Mouse (Mus musculus): ENCODE measurements around the gene Cbfa2t3. TPM values are rescaled to one million over a fixed set of nuclear protein-coding genes. Genes with fewer than 3 reads are reported as not detected.

Gene Cbfa2t3
- polyA plus RNA-seq, 1 experiment from 2014 or later = 21.2 TPM

- WGBS = 95% methylated on average over 5 of the region's 5 CpGs
- no peaks in the 10 kb centered on the region for H3K27me3 ChIP-seq
- H3K27ac ChIP-seq (replicated peaks) = no peak overlapping the region
- no peak overlapping the region for H3K9ac ChIP-seq
- H3K36me3 ChIP-seq = no peaks in the 10 kb centered on the region
- ATAC-seq (ENCODE audit: low FRiP score, low read depth) = no peak
- H3K4me1 ChIP-seq (replicated peaks) = peaks cover 17% of the 10 kb centered on the region; the same call in 1 of the 2 replicates
- no peak overlapping the region for H3K4me3 ChIP-seq
- no peaks in the 10 kb centered on the region for H3K9me3 ChIP-seq
- no peak overlapping the region for H3K4me2 ChIP-seq
Measured at GRCm38 (mm10) chr8:122713157-122713518, 14.2 kb upstream of the Cbfa2t3 start.

GRCm38 (mm10) chr8:122712411-122713156, 13.7 kb upstream of the Cbfa2t3 start:
- 67% methylated on average over 12 of the region's 12 CpGs for WGBS

GRCm38 (mm10) chr8:122711891-122712365, 13.0 kb upstream of the Cbfa2t3 start:
- Histone ChIP-seq H3K9me3 (no peaks in the 10 kb centered on the region), H3K27me3 (no peaks in the 10 kb centered on the region), H3K4me1 (replicated peaks) (peaks cover 15% of the 10 kb centered on the region; the same call in 1 of the 2 replicates), H3K27ac (replicated peaks) (0 out of 2 replicates have a peak overlapping the region, but pooled peaks have one; percentile 1), H3K9ac (no peak overlapping the region), H3K36me3 (no peaks in the 10 kb centered on the region), H3K4me3 (no peak overlapping the region), H3K4me2 (no peak overlapping the region)
- 79% methylated on average over 11 of the region's 11 CpGs for WGBS
- ATAC-seq (ENCODE audit: low FRiP score, low read depth) = no peak

More at GRCm38 (mm10) chr8:122712411-122713156, 13.7 kb upstream of the Cbfa2t3 start:
- Histone ChIP-seq H3K27me3 (no peaks in the 10 kb centered on the region), H3K4me3 (no peak overlapping the region), H3K9ac (no peak overlapping the region), H3K4me2 (no peak overlapping the region), H3K27ac (replicated peaks) (no peak overlapping the region), H3K36me3 (no peaks in the 10 kb centered on the region), H3K4me1 (replicated peaks) (peaks cover 17% of the 10 kb centered on the region; the same call in 1 of the 2 replicates), H3K9me3 (no peaks in the 10 kb centered on the region)
- no peak for ATAC-seq (ENCODE audit: low FRiP score, low read depth)

- WGBS = 82% methylated on average over 3 of the region's 3 CpGs
- no peak for ATAC-seq (ENCODE audit: low FRiP score, low read depth)
- Histone ChIP-seq H3K4me1 (replicated peaks) (peaks cover 11% of the 10 kb centered on the region; the same call in 1 of the 2 replicates), H3K9ac (no peak overlapping the region), H3K4me2 (no peak overlapping the region), H3K27ac (replicated peaks) (0 out of 2 replicates have a peak overlapping the region, but pooled peaks have one; percentile 1), H3K36me3 (no peaks in the 10 kb centered on the region), H3K9me3 (no peaks in the 10 kb centered on the region), H3K4me3 (no peak overlapping the region), H3K27me3 (no peaks in the 10 kb centered on the region)
Measured at GRCm38 (mm10) chr8:122711480-122711879, 12.6 kb upstream of the Cbfa2t3 start.

- Histone ChIP-seq H3K27ac (replicated peaks) (no peak overlapping the region), H3K4me1 (replicated peaks) (peaks cover 16% of the 10 kb centered on the region), H3K36me3 (no peaks in the 10 kb centered on the region), H3K4me3 (no peak overlapping the region), H3K9me3 (no peaks in the 10 kb centered on the region), H3K4me2 (no peak overlapping the region), H3K9ac (no peak overlapping the region), H3K27me3 (no peaks in the 10 kb centered on the region)
- peak; percentile 65; the same call in 1 of the 2 replicates for ATAC-seq (ENCODE audit: low FRiP score, low read depth)
- 24% methylated on average over 26 of the region's 26 CpGs for WGBS
Measured at GRCm38 (mm10) chr8:122709340-122710111, 10.6 kb upstream of the Cbfa2t3 start.

GRCm38 (mm10) chr8:122707184-122707583, 8.3 kb upstream of the Cbfa2t3 start:
- H3K9ac ChIP-seq = no peak overlapping the region
- no peaks in the 10 kb centered on the region for H3K9me3 ChIP-seq
- no peak overlapping the region for H3K4me3 ChIP-seq
- no peak for ATAC-seq (ENCODE audit: low FRiP score, low read depth)
- H3K36me3 ChIP-seq = no peaks in the 10 kb centered on the region
- peaks cover 16% of the 10 kb centered on the region for H3K4me1 ChIP-seq (replicated peaks)
- H3K27me3 ChIP-seq = no peaks in the 10 kb centered on the region
- no peak overlapping the region for H3K27ac ChIP-seq (replicated peaks)
- H3K4me2 ChIP-seq = no peak overlapping the region
- WGBS = 66% methylated on average over 4 of the region's 4 CpGs

GRCm38 (mm10) chr8:122705901-122706561, 7.1 kb upstream of the Cbfa2t3 start:
- 17% methylated on average over 12 of the region's 12 CpGs for WGBS
- no peaks in the 10 kb centered on the region for H3K9me3 ChIP-seq
- H3K4me2 ChIP-seq = no peak overlapping the region
- H3K4me1 ChIP-seq (replicated peaks) = peaks cover 16% of the 10 kb centered on the region
- no peaks in the 10 kb centered on the region for H3K36me3 ChIP-seq
- H3K9ac ChIP-seq = no peak overlapping the region
- 0 out of 2 replicates have a peak, but pooled peaks have one; percentile 37 for ATAC-seq (ENCODE audit: low FRiP score, low read depth)
- H3K4me3 ChIP-seq = no peak overlapping the region
- no peak overlapping the region for H3K27ac ChIP-seq (replicated peaks)
- H3K27me3 ChIP-seq = no peaks in the 10 kb centered on the region

GRCm38 (mm10) chr8:122704612-122705011, 5.7 kb upstream of the Cbfa2t3 start:
- H3K4me2 ChIP-seq = no peak overlapping the region
- 89% methylated on average over 3 of the region's 3 CpGs for WGBS
- no peak overlapping the region for H3K4me3 ChIP-seq
- H3K9ac ChIP-seq = no peak overlapping the region
- H3K27ac ChIP-seq (replicated peaks) = no peak overlapping the region
- no peaks in the 10 kb centered on the region for H3K36me3 ChIP-seq
- H3K27me3 ChIP-seq = no peaks in the 10 kb centered on the region
- H3K9me3 ChIP-seq = no peaks in the 10 kb centered on the region
- H3K4me1 ChIP-seq (replicated peaks) = peaks cover 14% of the 10 kb centered on the region
- ATAC-seq (ENCODE audit: low FRiP score, low read depth) = no peak

GRCm38 (mm10) chr8:122702957-122703356, 4.0 kb upstream of the Cbfa2t3 start:
- 89% methylated on average over 6 of the region's 6 CpGs for WGBS
- Histone ChIP-seq H3K9me3 (no peaks in the 10 kb centered on the region), H3K36me3 (no peaks in the 10 kb centered on the region), H3K9ac (no peak overlapping the region), H3K4me3 (no peak overlapping the region), H3K27ac (replicated peaks) (no peak overlapping the region), H3K27me3 (no peaks in the 10 kb centered on the region), H3K4me2 (no peak overlapping the region), H3K4me1 (replicated peaks) (peaks cover 9% of the 10 kb centered on the region)
- ATAC-seq (ENCODE audit: low FRiP score, low read depth) = no peak

GRCm38 (mm10) chr8:122702301-122702941, 3.5 kb upstream of the Cbfa2t3 start:
- H3K36me3 ChIP-seq = no peaks in the 10 kb centered on the region
- H3K9me3 ChIP-seq = no peaks in the 10 kb centered on the region
- H3K4me1 ChIP-seq (replicated peaks) = peaks cover 9% of the 10 kb centered on the region
- H3K27me3 ChIP-seq = no peaks in the 10 kb centered on the region
- H3K4me3 ChIP-seq = no peak overlapping the region
- 58% methylated on average over 10 of the region's 10 CpGs for WGBS
- no peak overlapping the region for H3K27ac ChIP-seq (replicated peaks)
- no peak for ATAC-seq (ENCODE audit: low FRiP score, low read depth)
- H3K9ac ChIP-seq = no peak overlapping the region
- H3K4me2 ChIP-seq = no peak overlapping the region

- H3K4me3 ChIP-seq = no peak overlapping the region
- peaks cover 9% of the 10 kb centered on the region for H3K4me1 ChIP-seq (replicated peaks)
- H3K4me2 ChIP-seq = no peak overlapping the region
- no peak overlapping the region for H3K9ac ChIP-seq
- no peaks in the 10 kb centered on the region for H3K36me3 ChIP-seq
- WGBS = 92% methylated on average over 12 of the region's 12 CpGs
- no peaks in the 10 kb centered on the region for H3K9me3 ChIP-seq
- ATAC-seq (ENCODE audit: low FRiP score, low read depth) = no peak
- H3K27ac ChIP-seq (replicated peaks) = no peak overlapping the region
- H3K27me3 ChIP-seq = no peaks in the 10 kb centered on the region
Measured at GRCm38 (mm10) chr8:122701441-122702185, 2.7 kb upstream of the Cbfa2t3 start.
